Mouse (Mus musculus): ENCODE results near the gene Prickle3.

Prickle3 gene

DNA sequence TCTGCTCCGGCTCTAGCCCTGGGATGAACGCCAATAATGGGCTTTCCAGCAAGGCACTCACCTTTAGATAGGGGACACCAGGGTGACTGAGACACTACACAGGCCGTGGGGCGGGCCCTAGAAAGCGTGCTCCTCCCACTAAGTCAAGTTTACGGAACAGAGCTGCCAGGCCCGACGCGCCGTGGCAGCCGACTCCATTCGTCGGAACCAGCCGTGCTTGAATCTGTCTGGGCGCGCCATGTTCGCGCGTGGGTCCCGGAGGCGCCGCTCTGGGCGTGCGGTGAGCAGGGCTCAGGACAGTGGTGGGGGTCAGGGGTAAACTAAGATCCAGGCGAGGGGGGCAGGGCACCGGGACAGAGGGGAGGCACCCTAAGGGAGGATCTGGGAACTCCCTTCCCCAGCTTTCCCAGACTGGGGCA is at the start of gene Prickle3:
Prickle3 (plus strand) TSS at position 40 of the 419 bp plus-strand sequence.
- no peak for DNase-seq (ENCODE audit: low spot score)

DNA sequence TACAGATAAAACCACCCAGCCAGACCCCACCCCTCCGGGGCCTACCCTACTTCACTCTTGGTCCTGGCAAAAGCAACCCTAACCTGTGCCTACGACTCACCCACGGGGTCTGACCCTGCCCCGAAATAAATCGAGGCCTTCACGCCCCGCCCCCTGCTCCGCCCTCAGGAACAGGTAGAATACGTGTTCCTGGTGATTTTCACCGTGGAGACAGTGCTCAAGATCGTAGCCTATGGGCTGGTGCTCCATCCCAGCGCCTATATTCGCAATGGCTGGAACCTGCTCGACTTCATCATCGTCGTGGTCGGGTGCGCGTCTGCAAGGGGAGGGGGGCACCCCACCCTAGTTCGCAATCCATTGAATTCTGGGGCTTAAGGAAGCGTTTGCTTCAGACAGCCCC is 47.0 kb upstream of the Prickle3 start:
- DNase-seq (ENCODE audit: low spot score) = no peak

DNA sequence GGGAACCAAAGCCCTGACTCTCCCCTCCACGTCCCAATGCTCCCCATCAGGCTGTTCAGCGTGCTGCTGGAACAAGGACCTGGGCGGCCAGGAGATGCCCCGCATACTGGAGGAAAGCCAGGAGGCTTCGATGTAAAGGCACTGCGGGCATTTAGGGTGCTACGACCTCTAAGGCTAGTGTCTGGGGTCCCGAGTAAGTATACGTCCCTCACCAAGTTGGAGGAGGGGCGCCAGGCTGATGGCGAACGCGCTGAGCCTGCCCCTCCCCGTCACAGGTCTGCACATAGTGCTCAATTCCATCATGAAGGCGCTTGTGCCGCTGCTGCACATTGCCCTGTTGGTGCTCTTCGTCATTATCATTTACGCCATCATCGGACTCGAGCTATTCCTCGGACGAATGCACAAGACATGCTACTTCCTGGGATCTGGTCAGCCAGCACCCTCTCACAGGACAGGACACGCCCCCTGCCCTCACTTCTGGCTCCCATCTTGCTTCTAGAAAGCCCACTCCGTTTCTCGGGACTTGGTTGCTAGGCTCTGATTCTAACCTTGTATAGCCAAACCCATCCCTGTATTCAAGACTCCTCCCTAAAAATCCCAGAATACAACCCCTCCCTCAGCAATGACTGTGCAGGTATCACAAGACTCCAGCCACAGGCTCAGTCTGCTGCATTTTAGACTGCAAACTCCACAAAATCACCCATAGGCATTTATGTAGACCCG is 46.4 kb upstream of the Prickle3 start:
- DNase-seq (ENCODE audit: low spot score) = no peak

DNA sequence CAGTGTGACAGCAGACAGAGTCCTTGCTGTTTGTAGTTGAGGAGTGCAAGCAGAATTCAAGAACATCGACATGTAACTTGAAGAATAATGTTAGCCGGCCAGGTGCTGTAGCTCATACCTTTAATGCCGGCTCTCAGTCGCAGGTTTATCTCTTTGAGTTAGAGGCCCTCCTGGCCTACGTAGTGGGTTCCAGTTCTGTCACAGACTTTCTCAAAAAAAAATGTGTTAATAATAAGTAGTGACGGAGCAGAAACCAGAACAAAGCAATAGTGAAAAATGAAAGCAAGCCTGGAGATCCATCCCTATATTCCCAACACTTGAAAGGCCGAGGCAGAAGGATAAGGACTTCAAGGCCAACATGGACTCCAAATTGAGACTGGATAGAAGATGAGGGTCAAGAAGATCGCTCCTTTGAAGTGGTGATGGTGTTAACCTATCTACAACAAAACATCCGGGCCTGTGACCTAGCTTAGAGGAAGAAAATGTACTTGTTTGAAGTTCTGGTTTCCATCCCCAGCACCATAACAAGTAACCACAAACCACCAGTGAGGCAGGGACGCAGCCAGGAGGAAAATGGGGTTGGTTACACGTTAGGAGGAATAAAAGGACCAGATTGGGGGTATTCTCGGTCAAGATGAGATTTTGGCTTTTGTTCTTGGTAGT is 39.0 kb upstream of the Prickle3 start:
- DNase-seq (ENCODE audit: low spot score) = no peak

DNA sequence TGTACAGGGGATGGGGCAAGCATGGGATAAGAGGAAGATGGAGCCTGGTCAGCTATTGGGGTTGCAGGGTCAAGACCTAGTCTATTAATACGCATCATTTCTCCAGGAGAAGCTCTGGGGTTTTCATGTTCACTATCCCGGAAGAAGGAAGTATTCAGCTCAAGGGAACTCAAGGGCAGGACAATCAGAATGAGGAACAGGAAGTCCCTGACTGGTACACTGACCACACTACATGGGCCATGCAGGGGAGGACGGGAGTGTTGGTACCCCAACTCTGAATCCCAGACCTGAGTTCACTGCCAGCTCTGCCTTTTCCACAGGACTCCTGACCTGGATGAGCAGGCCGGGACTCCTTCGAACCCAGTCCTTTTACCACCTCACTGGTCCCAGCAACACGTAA is 24.5 kb upstream of the Prickle3 start:
- DNase-seq (ENCODE audit: low spot score) = no peak

DNA sequence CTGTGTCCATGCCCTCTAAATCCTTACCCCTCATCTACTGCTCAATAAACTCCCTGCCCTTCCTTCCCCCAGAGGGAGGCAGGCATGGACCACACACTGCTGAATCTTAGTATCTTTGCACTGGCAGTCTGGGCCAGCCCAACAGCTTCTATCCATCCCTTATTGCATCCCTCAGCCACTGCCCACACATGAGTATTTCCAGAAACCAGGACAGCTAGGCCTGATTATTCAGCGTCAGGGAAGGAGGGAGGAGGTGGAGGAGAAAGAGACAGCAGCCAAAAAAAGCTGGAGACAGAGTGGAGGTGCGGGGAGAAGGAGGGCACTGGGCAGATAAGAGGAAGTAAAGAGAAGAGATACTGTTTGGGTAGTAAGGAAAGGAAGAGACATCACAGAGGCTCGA is 22.0 kb upstream of the Prickle3 start:
- DNase-seq (ENCODE audit: low spot score) = no peak

DNA sequence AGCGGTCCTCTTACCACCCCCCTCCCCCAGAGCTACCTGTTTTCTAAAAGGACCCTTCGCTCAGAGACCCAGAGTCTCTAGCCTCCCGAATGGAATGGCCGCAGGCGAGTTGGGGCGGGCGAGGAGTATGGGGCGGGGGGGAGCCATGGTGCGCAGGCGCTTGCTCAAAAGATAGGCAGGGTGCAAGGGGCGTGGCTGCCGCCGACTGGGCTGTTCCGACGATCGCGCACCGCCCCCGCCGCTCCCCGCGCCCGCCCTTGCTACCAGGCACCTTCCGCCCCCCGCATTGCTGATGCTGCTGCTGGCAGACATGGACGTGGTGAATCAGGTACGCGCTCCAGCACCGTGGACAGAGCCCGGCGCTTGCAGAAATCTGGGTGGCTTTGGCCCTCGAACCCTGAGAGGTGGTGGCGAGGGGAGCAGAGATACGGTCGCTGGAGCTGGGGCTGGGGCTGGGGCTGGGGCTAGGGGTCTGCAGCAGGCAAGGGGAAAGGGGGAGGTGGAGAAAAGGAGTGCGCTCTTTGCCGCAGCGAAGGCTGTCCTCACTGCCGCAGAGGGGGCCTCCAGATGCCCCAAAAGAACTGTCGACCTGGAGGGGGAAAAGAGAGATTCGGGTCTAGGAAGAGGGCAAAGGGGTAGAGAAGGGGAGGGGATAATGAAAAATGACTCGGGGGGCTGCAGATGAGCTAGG is 18.5 kb upstream of the Prickle3 start, which contains the start of gene Syp:
Syp (plus strand) TSS at position 71 of the 691 bp plus-strand sequence.
- DNase-seq (ENCODE audit: low spot score) = peak; percentile 51

DNA sequence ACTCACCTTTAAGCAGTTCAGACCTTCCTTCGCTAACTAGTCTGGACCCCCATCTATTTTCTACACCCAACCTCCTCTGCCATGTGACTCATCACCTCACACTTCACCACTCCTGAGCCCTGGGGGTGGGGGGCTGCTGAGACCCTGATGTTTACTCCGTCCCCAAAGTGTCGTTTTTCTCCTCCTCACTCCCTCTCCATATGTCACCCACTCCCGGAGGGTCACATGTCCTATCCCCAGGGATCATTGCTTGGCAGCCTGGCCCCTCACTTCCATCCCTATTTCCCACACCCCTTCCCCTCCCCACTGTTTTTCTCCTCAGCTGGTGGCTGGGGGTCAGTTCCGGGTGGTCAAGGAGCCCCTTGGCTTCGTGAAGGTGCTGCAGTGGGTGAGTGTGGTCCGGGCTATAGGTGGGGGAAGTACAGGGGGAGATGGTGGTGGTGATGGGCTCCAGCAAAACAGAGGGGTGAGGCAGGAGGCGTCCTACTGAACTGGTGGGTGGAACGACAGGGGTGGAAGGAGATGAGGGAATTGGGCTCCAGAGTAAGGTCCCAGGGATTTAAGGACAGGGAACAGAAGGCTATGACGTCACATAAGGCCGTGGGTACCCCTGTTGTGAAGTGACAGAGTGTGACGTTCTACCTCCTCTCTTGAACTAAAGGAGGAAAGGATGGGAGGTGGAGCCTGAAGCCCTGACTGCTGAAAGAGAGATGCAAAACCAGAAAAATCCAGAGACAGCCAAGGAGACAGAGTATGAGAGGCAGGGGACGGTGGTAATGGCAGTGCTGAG is 17.3 kb upstream of the Prickle3 start:
- no peak for DNase-seq (ENCODE audit: low spot score)

DNA sequence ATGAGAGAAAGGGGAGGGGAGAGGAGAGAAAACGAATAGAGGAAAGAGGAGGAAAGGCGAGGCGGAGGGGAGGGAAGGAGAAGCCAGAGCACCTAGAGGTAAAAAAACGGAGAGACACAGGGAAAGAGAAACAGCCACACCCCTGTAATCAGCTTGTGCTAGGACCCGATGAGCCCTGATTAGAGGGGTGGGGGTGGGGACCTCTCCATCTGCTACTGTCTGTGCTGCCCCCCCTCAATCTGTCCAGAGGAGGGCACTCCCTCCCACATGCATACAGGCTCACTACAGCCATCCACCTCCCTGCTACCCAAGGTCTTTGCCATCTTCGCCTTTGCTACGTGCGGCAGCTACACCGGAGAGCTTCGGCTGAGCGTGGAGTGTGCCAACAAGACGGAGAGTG is 16.3 kb upstream of the Prickle3 start:
- DNase-seq (ENCODE audit: low spot score) = no peak

DNA sequence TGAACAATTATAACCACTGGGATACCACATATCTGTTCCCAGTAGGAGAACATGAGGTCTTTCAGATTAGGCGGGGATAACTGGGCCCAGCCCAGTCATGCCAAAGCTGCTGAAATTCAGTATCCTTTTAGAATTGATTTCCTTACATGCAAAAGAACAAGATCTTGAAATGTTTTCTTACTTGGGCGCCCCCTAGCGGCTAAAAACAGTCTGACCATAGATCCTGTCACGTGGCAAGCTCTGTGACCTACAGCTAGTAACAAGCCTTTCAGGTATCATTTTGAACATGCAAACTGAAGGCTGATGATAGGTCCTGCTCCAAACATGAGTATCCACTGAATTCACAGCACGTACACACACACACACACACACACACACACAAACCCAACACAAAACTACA is 11.7 kb upstream of the Prickle3 start:
- peak; percentile 69 for DNase-seq (ENCODE audit: low spot score)

DNA sequence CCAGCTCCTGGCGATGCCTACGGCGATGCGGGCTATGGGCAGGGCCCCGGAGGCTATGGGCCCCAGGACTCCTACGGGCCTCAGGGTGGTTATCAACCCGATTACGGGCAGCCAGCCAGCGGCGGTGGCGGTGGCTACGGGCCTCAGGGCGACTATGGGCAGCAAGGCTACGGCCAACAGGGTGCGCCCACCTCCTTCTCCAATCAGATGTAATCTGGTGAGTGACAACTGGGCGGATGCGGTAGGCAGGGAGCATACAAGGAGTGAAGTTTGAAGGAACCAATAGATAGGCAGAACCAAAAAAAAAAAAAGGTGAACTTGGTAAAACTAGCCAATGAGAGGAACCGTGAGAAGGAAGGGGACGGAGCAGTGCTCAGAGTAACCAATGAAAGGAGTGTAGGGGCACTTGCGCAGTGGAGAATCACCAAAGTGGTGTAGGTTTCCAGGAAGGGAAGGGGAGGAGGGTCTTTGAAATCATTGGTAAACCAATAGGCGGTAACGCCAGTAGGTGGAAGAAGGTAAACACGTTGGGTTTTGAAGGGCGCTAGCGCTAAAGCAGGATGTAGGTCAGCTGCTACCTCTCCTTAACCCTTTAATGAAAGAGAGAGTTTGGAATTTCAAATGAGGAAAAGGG is 8.3 kb upstream of the Prickle3 start:
- DNase-seq (ENCODE audit: low spot score) = peak; percentile 37

DNA sequence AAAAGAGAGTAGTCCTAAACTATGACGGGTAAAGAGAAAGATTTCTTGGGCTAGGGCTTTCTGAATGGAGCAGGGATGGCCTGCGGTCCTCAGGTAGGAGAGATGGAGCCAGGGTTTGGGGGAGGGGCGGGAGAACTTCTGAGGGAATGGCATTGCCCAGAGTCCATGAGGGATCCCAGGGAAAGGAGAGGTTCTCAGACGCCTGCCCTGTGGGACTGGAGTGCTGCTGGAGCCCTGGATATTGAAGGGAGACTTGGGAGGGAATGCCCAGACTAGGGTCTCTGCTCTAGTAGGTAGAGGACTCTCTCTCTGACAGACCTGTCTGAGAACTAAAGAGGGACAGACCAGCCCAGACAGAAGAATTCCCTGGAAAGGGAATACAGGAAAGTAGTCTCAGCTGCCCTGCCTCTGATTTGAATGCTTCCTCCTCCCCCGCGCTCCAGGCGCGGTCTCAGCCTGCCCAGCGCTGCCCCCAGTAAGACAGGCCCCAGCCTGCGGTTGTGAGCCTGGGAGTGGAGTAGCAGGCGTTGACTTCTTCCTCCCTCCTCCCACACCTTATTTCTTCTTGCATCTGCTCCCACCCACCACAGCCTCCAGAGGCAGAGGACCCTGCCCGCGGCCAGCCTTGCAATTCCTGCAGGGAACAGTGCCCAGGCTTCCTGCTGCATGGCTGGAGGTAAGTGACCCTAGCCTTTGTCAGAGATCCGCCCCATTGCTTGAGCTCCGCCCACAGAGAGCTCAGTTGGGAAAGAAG is 1.1 kb downstream of the Prickle3 start:
- no peak for DNase-seq (ENCODE audit: low spot score)

DNA sequence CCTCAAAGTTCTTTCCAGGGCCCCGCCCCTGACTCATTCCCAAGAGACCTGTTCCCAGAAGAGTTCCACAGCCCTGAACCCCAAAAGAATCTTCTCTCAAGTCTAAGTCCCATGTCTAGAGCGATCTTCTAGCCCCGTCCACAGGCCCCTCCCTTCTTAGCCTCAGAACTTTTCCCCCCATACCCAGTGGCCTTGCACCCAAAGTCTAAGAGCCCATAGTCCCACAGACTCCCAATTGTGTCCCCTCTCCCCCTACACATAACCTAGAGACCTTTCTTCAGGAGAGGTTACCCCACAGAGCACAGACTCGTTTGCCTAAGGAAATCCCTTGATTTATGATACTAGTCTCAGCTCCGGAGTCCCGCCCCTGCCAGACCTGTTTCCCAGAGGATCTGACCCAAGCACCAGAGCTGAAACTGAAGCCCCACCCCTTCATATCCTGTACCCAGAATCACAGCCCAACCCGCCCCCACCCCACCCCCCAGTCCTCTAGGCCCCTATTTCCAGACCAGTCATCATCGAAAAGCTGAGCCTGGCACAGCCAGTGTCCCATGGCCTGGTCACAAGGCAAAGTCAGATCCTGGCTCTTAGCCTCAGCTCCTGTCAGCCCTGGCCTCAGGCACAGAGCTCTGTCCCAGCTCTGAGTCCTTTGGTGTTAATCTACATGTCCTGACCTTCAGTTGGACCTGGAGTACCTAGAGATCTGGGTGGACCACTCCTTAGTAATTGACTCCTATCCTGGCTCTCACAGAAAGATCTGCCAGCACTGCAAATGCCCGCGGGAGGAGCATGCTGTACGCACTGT is 1.9 kb downstream of the Prickle3 start:
- no peak for DNase-seq (ENCODE audit: low spot score)

DNA sequence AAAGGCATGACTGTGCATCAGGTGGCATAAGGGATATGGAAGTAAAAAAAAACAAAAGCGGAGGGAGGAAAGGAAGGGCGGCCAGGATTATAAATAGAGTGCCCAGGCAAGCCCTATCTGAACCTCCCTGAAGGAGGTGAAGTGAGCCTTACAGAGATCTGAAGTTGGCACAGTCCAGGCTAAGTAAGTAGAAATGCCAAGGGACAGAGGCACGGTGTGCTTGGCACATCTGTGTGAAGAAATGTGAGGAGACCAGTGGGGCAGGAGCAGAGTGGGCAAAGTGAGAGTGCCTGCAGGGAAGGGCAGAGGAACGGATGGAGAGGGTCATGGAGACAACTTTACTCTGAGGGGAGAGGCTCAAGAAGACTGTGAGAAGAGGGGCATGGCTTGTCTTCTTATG is 4.0 kb downstream of the Prickle3 start:
- DNase-seq (ENCODE audit: low spot score) = no peak

DNA sequence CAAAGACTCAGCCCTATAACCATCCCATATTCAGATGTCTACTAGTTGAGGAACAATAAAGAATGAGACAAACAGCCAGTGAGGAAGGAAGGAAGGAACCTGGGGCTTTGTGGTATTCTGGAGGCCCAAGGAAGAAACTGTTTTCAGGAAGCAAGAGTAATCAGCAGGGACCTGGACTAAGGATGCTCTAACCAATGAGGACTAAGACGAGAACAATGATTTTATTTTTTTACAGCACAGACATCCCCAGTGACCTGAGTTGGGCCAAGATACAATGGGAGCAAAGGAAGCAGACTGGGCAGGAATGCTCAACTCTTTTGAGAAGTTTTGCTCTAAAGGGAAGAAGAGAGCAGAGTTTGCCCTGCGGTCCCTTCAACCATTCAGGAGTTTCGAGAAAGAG is 5.9 kb downstream of the Prickle3 start:
- no peak for DNase-seq (ENCODE audit: low spot score)

DNA sequence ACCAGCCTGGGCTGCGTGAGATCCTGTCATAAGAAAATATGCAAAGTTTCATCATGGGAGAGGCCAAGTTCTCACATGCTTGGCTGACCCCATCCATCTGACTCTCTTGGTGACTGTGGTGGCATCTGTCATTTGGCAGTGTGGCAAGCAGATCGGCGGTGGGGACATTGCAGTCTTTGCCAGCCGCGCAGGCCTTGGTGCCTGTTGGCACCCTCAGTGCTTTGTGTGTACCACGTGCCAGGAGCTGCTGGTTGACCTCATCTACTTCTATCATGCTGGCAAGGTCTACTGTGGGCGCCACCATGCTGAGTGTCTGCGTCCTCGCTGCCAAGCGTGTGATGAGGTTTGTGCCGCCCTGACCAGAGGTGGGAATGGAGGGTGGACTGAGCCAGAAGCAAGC is 7.7 kb downstream of the Prickle3 start:
- DNase-seq (ENCODE audit: low spot score) = no peak

DNA sequence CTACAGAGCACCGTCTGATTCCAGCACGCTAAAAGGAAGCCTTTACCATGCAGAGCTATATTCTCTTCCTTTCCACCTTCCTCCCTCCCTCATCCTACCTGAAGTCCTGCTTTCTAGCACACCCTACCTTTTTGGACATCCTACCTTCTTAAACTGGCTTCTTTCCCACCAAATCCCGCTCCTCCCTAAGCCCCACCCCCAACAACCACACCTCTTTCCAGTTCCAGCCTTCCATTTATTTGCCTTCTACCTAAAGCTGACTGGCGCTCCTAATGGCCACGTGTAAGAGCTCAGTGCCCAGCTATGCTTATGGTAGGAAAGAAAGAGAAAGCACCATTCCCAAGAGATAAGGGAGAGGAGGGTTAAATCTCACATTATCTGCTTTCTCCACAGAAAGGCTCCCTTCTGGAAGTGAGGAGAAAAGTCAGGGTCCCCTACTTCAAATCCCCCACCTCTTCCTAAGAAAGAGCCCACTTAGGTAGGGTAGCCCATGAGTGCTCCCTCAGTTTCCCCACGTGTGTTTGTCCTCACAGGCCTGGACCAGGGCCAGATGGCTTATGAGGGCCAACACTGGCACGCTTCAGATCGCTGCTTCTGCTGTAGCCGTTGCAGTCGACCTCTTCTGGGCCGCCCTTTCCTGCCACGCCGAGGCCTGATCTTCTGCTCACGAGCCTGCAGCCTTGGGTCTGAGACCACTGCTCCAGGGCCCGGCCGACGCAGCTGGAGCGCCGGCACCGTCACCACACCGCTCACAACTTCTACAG is 8.9 kb downstream of the Prickle3 start:
- DNase-seq (ENCODE audit: low spot score) = no peak

DNA sequence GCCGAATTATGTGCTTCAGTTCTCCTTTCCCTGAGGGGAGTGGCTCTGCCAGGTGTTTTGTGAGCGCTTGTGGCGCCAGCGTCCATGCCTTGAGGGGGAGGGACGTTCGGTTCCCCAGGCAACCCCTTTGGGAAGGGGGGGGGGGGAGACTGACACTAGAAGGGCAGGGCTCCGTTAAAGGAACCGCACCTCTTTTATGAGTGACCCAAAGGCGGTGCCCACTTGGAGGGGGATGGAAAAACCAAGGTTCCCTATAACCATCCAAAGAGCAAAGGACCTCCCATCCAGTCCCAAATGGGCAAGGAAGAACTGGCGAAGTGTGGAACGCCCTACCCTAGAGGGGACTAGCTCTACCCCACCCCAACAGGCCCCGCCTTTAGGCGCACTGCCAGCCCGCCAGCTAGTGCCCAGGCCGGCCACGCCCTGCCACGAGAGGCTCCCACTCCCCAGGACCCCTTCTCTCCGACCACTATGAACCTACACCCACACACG is 13.4 kb downstream of the Prickle3 start:
- DNase-seq (ENCODE audit: low spot score) = no peak

DNA sequence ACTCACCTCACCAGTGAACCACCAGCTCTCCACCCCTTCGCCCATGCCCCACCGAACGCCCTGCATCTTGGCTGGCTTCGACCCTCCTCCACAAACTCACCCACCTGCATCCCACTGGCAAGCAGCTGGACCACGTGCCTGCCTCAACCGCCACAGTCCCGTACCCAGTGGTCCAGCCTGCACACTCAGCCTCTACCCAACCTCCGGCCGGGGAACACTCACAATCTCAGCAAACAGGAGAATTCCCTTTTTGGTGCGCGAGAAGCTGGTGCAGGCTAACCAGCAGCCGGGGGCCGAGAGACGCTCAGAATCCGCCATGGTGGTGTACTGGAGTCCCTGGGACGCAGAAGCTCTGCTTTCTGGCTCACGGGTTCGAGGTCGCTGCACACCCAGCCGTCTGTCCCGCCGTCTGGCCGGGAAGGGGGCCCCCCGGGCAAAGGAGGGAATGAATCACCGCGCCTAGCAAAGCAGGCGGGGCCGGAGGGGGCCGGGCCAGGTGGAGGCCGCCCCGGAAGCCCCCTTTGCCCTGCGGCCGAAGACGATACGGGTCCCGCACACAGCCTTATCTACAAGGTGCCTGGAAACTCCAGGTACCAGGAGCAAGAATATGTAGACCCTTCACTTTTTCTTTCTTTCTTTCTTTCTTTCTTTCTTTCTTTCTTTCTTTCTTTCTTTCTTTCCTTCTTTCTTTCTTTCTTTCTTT is 14.0 kb downstream of the Prickle3 start, which contains the start of gene Plp2:
Plp2 (minus strand) TSS at position 470 of the 703 bp plus-strand sequence.
- no peak for DNase-seq (ENCODE audit: low spot score)
